Mouse (Mus musculus): ENCODE measurements around the gene Polrmt.

Polrmt gene

DNA sequence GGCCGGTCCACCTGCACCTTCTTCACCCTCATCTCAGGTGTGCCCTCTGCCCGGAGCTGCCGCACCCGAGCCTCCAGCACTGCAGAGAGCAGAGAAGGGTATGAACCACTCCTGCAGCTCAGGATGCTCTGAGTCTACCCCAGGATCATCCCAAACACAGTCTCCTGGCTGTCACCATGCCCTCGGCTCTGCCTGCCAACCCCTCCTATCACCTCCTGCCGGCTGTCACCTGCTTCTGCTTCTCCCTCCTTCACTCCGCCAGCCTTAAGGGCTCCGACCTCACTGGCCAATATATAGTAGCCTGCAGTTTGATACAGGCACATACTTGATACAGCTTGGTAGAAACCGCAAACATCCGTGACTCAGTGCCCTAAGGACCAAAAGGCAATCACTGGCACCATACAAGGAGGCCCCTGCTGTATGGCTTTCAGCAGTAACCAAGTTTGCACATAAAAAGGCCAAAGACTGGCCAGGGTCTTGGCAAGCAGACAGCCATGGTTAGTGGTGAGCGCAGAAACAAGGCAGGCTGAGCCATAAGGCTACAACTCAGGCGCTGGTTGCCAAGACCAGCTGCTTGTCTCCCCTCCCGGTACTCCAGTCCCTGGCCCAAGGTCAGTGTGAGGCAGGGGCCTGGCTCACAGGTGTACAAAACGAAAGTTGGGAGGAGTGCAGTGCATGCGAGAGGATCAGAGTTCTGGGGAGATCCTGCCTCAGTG is 2.6 kb downstream of the Polrmt start:
- in situ Hi-C loops (cut with MboI, MseI): loop anchor here in 1 of 2 experiments (5.0 kb wide), 1 partner anchor 642 kb away; no protein-coding TSS in a partner anchor

DNA sequence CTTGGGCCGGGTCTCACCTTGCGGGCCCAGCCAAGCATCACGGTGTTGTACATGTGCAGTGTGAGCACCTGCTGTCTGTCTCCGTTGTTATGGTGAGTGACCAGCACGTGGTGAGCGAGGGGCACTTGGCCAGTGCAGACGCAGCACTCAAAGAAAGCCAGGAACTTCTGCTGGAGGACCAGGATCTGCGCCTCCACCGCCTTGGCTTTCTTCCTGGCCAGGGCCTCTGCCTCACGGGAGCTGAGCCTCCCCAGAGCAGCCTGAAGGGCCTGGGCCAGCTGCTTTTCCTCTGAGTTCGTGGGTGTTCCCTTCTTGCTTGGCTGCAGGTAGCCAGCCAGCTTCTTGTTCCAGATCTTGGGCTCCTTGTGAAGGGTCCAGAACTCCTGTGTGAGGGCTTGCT is 3.2 kb downstream of the Polrmt start:
- in situ Hi-C loops (cut with MboI, MseI): loop anchor here in 1 of 2 experiments (5.0 kb wide), 1 partner anchor 641 kb away; no protein-coding TSS in a partner anchor

DNA sequence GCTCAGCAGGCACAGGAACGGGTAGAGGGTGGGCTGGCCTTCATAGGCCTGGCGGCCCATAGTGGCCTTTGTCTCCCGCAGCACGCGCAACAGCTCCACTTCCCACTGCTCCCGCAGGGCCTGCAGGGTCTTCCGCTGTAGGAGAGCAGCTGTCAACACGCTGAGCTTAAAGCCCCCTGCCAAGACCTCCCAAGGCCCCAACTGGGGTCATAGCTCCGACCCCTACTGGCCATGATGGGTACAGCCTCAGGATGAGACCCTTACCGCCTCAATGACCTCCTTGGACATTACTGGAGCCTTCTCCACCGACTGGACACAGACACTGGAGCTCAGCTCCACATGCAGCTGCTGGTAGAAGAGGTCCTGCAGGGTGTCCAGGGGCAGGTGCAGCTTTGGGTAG is 5.5 kb downstream of the Polrmt start:
- in situ Hi-C loops (cut with MboI, MseI): loop anchor here in 1 of 2 experiments (5.0 kb wide), 1 partner anchor 639 kb away; no protein-coding TSS in a partner anchor

DNA sequence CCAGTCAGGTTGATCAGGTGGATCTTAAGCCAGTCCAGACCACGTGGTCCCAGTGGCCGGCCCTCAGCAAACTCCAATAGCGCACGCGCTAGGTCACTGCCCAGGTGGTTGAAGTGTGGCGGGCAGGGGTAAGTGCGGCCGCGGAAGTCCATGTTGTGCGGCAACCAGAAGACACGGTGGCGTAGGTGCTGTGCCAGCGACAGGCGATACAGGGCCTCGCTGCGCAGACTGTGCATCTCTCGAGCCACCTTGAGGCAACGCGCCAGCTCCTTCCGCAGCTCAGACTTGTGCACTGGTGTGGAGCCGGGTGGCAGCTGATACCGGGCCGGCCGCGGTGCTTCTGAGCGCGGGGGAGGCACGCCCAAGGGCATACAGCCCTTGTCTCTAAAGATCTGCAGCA is 7.1 kb downstream of the Polrmt start:
- in situ Hi-C loops (cut with MboI, MseI): no loop called here

DNA sequence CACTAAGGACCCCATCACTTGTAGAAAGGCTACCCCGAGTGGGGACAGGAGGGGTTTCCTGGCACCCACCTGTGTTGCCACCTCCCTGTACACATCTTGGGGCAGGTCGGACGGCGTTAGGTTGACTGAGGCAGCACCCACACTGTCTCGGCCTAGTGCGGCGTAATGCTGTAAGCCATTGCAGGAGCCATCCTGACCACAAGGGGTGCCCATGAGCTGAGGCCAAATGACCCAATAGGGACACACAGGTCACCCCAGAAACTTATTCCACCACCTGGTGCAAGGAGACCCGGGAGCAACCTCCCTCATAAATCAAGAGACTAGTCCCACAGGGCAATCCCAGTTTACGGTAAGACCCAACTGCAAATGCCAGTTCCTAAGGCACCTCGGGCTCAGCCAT is 8.1 kb downstream of the Polrmt start:
- in situ Hi-C loops (cut with MboI, MseI): no loop called here

DNA sequence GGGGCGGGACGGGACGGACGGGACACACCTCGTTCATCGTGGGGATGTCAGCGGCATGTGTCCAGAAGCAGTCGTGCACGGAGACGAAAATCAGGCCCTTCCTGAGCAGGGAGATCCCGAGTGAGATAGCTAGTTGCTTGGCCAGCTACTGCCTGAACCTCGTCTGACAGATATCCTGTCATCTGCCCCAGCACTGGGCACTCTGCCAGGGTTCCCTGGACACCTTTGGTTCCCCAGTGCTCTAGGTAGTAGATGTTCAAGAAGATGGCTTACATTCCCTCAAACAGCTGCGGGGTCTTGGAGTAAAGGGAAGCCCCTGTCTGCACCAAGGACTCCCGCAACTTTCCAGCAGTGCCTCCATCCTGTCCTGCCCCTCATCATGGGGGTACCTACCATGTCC is 9.7 kb downstream of the Polrmt start:
- in situ Hi-C loops (cut with MboI, MseI): no loop called here

DNA sequence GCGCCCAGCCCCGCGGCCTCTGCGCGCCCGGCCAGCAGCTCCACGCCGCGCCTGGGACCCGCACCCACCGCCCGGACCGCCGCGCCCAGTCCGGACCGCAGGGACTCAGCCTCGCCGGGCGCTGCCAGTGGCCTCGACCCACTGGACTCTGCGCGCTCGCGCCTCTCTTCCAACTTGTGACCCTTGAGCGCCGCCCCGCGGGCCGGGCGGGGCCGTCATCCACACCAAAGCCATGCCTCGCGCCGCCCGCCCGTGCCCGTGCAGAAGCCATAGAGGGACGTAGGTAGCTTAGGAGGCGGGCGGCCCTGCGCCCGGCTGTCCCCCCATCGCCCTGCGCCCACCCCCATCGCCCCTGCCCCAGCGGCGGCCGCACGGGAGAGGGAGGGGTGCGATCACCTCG is 11.0 kb downstream of the Polrmt start:
- in situ Hi-C loops (cut with MboI, MseI): no loop called here

DNA sequence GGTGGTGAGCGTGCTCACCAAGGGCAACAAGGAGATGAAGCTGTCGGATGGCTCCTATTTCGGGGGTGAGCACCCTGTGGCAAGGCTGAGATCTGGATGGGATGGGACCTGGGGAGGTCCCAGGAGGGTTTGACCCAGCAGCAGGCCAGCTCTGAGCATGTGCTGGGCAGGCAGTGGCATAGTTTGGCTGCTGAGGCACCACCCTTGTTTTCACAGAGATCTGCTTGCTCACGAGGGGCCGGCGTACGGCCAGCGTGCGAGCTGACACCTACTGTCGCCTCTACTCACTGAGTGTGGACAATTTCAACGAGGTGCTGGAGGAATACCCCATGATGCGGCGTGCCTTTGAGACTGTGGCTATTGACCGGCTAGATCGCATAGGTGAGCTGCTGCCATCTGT is 12.5 kb downstream of the Polrmt start:
- in situ Hi-C loops (cut with MboI, MseI): no loop called here

DNA sequence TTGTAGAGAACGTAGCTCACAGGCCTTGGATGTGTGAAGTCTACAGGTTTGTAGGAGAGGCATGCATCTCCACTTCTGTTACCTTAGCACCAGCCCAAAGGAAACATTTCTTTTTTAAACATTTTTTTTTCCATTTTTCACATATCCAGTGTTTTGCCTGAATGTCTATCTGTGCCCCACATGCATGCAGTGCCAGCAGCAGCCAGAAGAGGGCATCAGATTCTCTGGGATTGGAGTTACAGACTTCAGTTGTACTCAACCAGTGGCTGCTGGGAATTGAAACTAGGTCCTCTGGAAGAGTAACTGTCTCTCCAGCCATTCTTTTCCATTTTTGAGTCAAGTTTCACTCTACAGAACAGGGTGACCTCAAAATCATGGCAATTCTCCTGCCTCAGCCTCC is 13.9 kb downstream of the Polrmt start:
- in situ Hi-C loops (cut with MboI, MseI): no loop called here

DNA sequence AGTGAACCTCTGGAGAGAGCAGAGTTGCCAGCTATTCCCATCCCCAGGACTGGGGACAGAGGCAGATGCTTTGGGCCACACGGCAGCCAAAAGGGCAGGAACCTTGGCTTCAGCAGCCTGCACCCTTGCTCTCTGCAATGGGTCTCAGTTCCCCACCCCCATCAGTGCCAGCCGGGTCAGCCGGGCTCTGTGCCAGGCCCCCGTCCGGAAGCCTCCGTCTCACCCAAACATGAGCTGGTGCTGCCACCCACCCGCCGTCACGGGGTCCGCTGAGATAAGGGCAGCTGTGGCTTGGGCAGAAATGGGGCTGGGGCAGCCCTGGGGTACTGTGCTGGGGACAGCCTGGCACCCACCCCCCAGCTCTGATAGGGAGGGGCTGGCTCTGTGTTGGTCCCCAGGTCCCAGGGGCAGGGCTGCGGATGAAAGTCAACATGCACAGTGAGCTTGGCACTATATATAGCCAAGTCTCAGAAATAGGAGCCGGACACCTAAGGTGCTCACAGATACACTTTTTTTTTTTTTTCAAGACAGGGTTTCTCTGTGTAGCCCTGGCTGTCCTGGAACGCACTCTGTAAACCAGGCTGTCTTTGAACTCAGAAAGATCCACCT is 16.9 kb downstream of the Polrmt start:
- in situ Hi-C loops (cut with MboI, MseI): no loop called here

DNA sequence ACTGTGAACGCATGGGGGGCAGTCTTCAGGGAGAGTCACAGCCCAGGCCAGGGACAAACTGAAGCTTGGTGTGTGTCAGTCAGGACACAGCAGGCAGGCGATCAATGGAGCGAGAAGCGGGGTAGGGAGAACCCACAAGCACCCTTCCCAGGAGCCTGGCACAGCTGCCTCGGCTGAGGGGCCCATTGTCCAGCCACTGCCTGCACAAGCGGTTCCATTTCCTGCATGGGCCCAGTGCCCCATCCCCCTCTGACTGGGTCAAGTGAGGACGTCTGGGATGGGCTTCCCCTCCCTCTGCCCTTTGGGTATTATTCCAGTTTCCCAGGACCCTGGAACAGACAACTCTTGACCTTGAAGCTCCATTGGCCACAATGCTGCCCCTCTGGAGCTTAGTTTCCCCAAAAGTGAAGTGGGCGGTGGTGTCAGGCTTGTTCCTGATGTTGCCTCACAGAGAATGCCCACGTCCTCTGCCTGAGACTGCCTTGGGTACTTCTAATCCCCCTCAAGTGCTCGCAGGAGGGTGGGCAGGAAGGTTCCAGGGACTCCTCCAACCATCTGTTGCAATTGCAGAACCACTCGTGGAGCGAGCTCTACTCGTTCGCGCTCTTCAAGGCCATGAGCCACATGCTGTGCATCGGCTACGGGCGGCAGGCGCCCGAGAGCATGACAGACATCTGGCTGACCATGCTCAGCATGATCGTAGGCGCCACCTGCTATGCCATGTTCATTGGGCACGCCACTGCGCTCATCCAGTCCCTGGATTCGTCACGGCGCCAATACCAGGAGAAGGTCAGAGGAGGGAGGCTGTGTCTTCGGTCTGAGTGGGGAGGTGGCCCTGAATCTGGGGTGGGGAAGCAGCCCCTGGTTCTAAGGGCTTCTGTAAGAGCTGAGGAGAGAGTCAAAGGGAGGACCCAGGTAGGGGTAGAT is 17.8 kb downstream of the Polrmt start:
- in situ Hi-C loops (cut with MboI, MseI): no loop called here

DNA sequence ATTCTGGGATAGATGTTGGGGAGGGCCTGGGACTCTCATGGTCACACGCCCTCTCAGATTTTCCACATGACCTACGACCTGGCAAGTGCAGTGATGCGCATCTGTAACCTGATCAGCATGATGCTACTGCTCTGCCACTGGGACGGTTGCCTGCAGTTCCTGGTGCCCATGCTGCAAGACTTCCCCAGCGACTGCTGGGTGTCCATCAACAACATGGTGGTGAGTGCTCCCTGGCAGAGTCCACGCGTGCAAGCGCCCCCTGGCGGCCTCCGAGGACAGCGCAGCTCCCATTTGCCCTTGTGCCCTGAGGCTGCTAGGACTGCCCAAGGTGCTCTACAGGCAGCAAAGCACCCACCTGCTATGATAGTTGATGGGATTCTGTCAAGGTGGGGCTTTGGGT is 20.3 kb downstream of the Polrmt start:
- in situ Hi-C loops (cut with MboI, MseI): no loop called here

DNA sequence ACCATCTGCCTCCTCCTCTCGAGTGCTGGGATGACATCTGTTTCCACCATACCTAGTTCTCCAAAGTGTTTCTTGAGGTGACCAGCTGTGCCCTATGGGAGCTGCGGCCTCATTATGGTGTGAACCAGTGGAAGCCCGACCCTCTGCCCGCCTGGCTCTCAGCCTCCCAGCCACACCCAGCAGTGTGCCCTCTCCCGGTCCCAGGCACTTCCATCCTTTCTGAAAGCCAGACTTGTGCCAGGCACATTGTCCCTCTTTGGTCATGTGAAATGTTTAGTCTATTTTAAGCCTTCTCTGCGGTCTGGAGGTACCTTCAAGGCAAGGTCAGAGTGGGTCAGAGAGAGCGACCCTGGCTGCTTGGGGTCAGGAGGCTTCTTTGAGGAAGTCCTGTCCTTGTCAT is 22.7 kb downstream of the Polrmt start:
- in situ Hi-C loops (cut with MboI, MseI): loop anchor here in 1 of 2 experiments (25.0 kb wide), 1 partner anchor 1736 kb away; the partner anchor contains the start of gene 1810043G02Rik

DNA sequence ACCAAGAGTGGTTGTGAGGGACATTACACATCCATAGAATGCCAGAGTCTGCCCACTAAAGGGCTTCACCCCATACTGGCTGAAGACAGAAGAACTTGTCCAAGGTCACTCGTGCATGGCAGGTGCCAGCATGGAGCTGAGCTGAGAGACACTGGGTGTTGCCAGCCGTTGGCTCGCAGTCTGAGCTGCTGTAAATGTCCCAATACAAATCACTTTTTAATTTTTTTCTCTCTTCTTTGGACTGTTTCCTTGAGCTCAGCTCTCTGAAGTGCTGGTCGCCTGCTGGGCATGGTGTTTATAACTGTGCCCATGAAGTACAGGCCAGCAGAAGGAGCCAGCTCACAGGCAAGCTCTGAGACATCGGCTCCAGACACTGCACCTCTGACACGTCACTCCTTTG is 23.3 kb downstream of the Polrmt start:
- in situ Hi-C loops (cut with MboI, MseI): loop anchor here in 1 of 2 experiments (25.0 kb wide), 1 partner anchor 1736 kb away; the partner anchor contains the start of gene 1810043G02Rik

DNA sequence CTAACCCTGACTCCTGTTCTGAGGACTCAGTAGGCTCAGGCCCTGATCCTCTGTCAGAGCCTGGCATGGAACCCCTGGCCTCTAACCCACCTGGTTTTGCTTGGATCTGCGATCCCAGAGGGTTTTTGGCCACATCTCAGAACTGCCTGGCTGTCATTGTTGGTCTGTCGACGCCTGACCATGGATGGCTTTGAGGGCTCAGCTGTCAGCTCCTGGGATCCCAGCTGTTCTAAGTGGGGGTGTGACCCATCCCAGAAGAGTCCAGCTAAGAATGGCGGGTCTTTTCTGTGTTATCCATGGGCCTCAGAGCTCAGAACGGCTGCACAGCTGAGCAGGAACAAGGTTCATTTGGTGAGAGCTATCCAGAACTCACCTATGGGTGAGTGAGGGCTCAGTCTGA is 25.3 kb downstream of the Polrmt start:
- in situ Hi-C loops (cut with MboI, MseI): loop anchor here in 1 of 2 experiments (25.0 kb wide), 1 partner anchor 1734 kb away; the partner anchor contains the start of gene 1810043G02Rik

DNA sequence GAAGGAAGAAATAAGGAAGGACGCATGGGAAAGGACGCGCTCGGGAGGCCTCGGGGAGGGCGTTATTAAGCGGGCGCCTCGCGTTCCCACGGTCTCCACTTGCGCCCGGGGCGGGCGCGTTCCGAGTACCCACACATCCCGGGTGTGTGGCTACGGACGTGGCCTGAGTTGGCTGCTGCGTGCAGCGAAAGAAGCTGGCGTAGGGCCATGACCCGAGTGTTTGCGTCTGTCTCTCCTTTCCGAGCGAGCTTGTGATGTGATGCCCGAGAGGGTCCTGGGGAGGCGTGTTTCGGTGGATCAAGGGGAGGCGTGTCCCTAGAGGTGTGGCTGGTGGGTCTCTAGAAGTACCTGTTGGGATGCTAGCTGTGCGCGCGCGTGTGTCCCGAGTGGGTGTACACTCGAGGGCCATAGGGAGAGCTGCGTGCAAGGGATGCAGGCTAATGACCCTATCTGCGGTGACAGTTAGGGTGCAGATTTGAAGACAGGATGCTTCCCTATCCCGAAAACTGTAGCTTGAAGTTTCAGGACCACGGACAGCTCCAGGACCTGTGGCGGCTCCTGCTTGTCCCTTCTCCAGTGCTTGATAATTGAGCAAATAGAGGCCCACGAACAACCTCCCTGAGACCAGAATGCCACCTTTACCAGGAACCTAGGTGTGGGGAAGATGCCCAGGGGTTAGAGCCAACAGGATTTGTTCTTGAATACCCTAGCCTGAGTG is 28.6 kb downstream of the Polrmt start:
- in situ Hi-C loops (cut with MboI, MseI): loop anchor here in 1 of 2 experiments (25.0 kb wide), 1 partner anchor 1730 kb away; the partner anchor contains the start of gene 1810043G02Rik

DNA sequence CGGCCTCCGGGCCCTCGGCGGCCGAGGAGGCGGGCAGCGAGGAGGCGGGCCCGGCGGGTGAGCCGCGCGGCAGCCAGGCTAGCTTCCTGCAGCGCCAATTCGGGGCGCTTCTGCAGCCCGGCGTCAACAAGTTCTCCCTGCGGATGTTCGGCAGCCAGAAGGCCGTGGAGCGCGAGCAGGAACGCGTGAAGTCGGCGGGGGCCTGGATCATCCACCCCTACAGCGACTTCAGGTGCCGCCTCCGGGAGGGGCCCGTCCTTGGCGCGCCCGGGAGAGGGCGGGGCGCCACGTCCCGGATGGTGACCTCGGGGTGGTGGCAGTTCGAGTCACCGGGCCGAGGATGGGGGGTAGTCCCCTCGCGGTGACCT is 29.4 kb downstream of the Polrmt start:
- in situ Hi-C loops (cut with MboI, MseI): loop anchor here in 1 of 2 experiments (25.0 kb wide), 1 partner anchor 1730 kb away; the partner anchor contains the start of gene 1810043G02Rik

DNA sequence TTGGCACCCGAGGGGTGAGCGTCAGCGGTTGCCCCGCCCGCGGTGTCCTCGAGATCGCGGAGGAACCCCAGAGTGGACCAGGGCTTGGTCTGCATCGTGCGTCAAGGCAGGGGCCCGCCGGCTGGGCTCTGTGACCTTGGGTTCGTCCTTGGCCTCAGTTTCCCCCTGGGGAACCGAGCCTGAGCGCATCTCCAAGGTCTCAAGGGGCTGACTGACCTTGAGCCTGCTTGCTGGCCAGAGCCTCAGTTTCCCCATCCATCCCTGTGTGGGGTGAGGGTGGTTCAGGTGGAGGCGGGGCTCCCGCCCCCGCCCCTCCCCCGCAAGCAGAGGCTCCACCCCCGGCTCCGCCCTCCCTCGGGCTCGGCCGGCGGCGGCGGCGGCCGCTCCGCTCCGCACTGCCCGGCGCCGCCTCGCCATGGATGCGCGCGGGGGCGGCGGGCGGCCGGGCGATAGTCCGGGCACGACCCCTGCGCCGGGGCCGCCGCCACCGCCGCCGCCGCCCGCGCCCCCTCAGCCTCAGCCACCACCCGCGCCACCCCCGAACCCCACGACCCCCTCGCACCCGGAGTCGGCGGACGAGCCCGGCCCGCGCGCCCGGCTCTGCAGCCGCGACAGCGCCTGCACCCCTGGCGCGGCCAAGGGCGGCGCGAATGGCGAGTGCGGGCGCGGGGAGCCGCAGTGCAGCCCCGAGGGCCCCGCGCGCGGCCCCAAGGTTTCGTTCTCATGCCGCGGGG is 30.0 kb downstream of the Polrmt start, which contains the start of gene Hcn2:
Gene Hcn2, plus strand, starts transcription at position 381 of the 734 bp plus-strand sequence.
- in situ Hi-C loops (cut with MboI, MseI): loop anchor here in 1 of 2 experiments (25.0 kb wide), 1 partner anchor 1729 kb away; the partner anchor contains the start of gene 1810043G02Rik

DNA sequence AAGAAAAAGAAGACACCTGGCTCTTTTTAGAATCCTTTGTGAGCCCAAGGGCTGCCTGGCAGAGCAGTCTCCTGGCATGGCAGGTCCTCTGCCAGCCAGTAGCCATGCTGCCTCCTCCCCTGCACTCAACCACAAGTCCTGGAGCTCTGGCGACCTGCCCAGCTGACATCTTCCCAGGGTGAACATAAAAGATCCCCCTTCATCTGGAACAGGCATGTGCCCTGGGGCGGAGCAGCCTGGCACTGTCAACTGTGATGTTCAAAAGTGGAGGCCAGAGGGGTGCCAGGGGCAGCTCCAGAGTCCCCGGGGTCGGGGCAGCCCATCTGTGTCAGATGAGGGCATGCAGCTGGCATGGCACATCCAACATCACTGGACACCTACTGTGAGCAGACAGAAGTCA is 31.4 kb downstream of the Polrmt start:
- in situ Hi-C loops (cut with MboI, MseI): loop anchor here in 1 of 2 experiments (25.0 kb wide), 1 partner anchor 1728 kb away; the partner anchor contains the start of gene 1810043G02Rik

DNA sequence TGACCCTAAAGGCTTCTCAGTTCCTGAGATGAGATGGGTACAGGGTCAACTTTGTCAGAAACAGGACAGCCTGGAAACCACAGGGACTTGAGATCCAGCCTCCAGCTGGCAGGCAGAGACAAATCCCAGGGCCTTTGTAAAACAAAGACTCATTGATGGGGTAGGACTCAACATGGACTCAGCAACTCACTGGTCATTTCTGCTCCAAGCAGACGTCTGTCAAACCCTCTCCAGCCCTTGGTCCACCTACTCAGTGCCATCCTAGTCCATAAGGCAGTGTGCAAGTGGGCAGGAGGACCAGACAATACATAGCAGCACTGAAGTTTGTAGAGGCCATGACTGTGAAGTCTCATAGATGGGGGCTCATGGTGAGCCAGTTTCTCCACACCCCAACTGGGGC is 33.2 kb downstream of the Polrmt start:
- in situ Hi-C loops (cut with MboI, MseI): loop anchor here in 1 of 2 experiments (25.0 kb wide), 1 partner anchor 1726 kb away; the partner anchor contains the start of gene 1810043G02Rik
